Mouse (Mus musculus) C2C12 (cell line): ENCODE results near the gene AB124611. TPM values are rescaled to one million over a fixed set of nuclear protein-coding genes. Genes with fewer than 3 reads are reported as not detected.
"Not testable (repeated sequence)": the region's sequence is repeated elsewhere in the genome, so short reads cannot be mapped to it uniquely, and the experiment has no call there.

Source experiments
- H3K27me3 ChIP-seq: one replicate; pipeline ENCODE4 v1.6.1; 2011; ENCODE audit not compliant: control insufficient read depth, insufficient read depth, insufficient read length
- H3K36me3 ChIP-seq: one replicate; pipeline ENCODE4 v1.6.1; 2011; ENCODE audit not compliant: control insufficient read depth, insufficient read depth
- H3K4me3 ChIP-seq: one replicate; pipeline ENCODE4 v1.5.1; 2011; ENCODE audit warnings: mild to moderate bottlenecking, control low read depth; ENCODE audit not compliant: poor library complexity, insufficient read depth, severe bottlenecking
- H3K79me2 ChIP-seq: one replicate; pipeline ENCODE4 v1.6.1; 2011; ENCODE audit not compliant: control insufficient read depth, insufficient read depth
- H3K79me3 ChIP-seq: one replicate; pipeline ENCODE4 v1.6.1; 2011; ENCODE audit warnings: low read depth, control low read depth
- H3ac ChIP-seq: one replicate; pipeline ENCODE3; 2011; ENCODE audit warnings: low read depth; ENCODE audit not compliant: control insufficient read depth, insufficient read length
- CEBPB ChIP-seq: IDR thresholded peaks from one replicate; pipeline ENCODE4 v1.6.1; 2011; ENCODE audit warnings: low read depth, mild to moderate bottlenecking, control low read depth, moderate library complexity
- CTCF ChIP-seq: IDR thresholded peaks from one replicate; pipeline ENCODE4 v1.5.1; 2011; ENCODE audit not compliant: control insufficient read depth, insufficient read depth, insufficient read length
- FOSL1 ChIP-seq: IDR thresholded peaks from one replicate; pipeline ENCODE4 v1.8.0; 2011; ENCODE audit warnings: mild to moderate bottlenecking, low read length; ENCODE audit not compliant: poor library complexity, insufficient read depth, severe bottlenecking
- MAX ChIP-seq: IDR thresholded peaks from one replicate; pipeline ENCODE4 v1.6.1; 2011; ENCODE audit warnings: mild to moderate bottlenecking, control low read depth
- MYOD1 ChIP-seq: IDR thresholded peaks from one replicate; pipeline ENCODE4 v1.6.1; 2011; ENCODE audit warnings: low read depth; ENCODE audit not compliant: control insufficient read depth, insufficient read length
- MYOG ChIP-seq: IDR thresholded peaks from one replicate; pipeline ENCODE4 v1.6.1; 2011; ENCODE audit not compliant: control insufficient read depth, insufficient read length; ENCODE audit errors: extremely low read depth
- USF1 ChIP-seq: IDR thresholded peaks from one replicate; pipeline ENCODE4 v1.6.1; 2011; ENCODE audit warnings: low read depth, mild to moderate bottlenecking, control low read depth, moderate library complexity
- polyA plus RNA-seq: library from polyadenylated mRNA; unstranded; fragments of >200 nt; fragmentation: generic; extraction: Trizol; gene quantifications from one replicate; pipeline ENCODE4 v1.2.1, GENCODE M21; 2012; ENCODE audit warnings: missing spikeins

AB124611 gene
- polyA plus RNA-seq, 1 experiment: 0.19 TPM

GRCm38 (mm10) chr9:21511052-21511451 is 14.9 kb upstream of the AB124611 start:
- peaks cover 17% of the 10 kb centered on the region for H3K79me2 ChIP-seq
- H3K27me3 ChIP-seq: no peaks in the 10 kb centered on the region
- peaks cover 13% of the 10 kb centered on the region for H3K36me3 ChIP-seq
- peak overlapping the region; percentile 49 for H3ac ChIP-seq
- no peak for TF ChIP-seq CTCF
- no peak for TF ChIP-seq MYOG
- no peak for TF ChIP-seq CEBPB
- TF ChIP-seq USF1: no peak
- H3K79me3 ChIP-seq: peaks cover 8% of the 10 kb centered on the region
- H3K4me3 ChIP-seq: peak overlapping the region; percentile 33

GRCm38 (mm10) chr9:21513466-21513865 is 12.5 kb upstream of the AB124611 start:
- TF ChIP-seq CTCF (no peak), USF1 (no peak), MAX (no peak), FOSL1 (no peak), CEBPB (no peak), MYOG (no peak), MYOD1 (no peak)
- H3K79me3 ChIP-seq: peaks cover 8% of the 10 kb centered on the region
- H3K27me3 ChIP-seq: no peaks in the 10 kb centered on the region
- H3K36me3 ChIP-seq: peaks cover 3% of the 10 kb centered on the region
- H3K4me3 ChIP-seq: no peak overlapping the region
- no peak overlapping the region for H3ac ChIP-seq
- peaks cover 11% of the 10 kb centered on the region for H3K79me2 ChIP-seq

- no peak overlapping the region for H3K4me3 ChIP-seq
- TF ChIP-seq MAX (no peak), USF1 (no peak), MYOD1 (no peak), CTCF (no peak), MYOG (no peak), FOSL1 (no peak), CEBPB (no peak)
- H3K79me3 ChIP-seq: no peaks in the 10 kb centered on the region
- H3K36me3 ChIP-seq: no peaks in the 10 kb centered on the region
- no peaks in the 10 kb centered on the region for H3K79me2 ChIP-seq
- H3ac ChIP-seq: no peak overlapping the region
- peaks cover 3% of the 10 kb centered on the region for H3K27me3 ChIP-seq
These were observed 8.0 kb upstream of the AB124611 start for GRCm38 (mm10) chr9:21517947-21518495.

GRCm38 (mm10) chr9:21518690-21519089 is 7.3 kb upstream of the AB124611 start:
- not testable (repeated sequence) for H3ac ChIP-seq, H3K4me3 ChIP-seq, H3K36me3 ChIP-seq, H3K79me3 ChIP-seq, H3K27me3 ChIP-seq, H3K79me2 ChIP-seq

GRCm38 (mm10) chr9:21525142-21525936 is 637 bp upstream of the AB124611 start:
- no peak overlapping the region for H3ac ChIP-seq
- peaks cover 3% of the 10 kb centered on the region for H3K27me3 ChIP-seq
- H3K4me3 ChIP-seq: no peak overlapping the region
- no peaks in the 10 kb centered on the region for H3K36me3 ChIP-seq
- no peaks in the 10 kb centered on the region for H3K79me3 ChIP-seq
- no peaks in the 10 kb centered on the region for H3K79me2 ChIP-seq
- TF ChIP-seq MAX: no peak
- no peak for TF ChIP-seq USF1
- no peak for TF ChIP-seq MYOD1
- TF ChIP-seq MYOG: no peak
- TF ChIP-seq FOSL1: no peak
- TF ChIP-seq CTCF: no peak
- no peak for TF ChIP-seq CEBPB

- no peak overlapping the region for H3ac ChIP-seq
- H3K79me3 ChIP-seq: no peaks in the 10 kb centered on the region
- H3K79me2 ChIP-seq: no peaks in the 10 kb centered on the region
- no peak overlapping the region for H3K4me3 ChIP-seq
- H3K36me3 ChIP-seq: no peaks in the 10 kb centered on the region
- peaks cover 3% of the 10 kb centered on the region for H3K27me3 ChIP-seq
- TF ChIP-seq CTCF (no peak), FOSL1 (no peak), CEBPB (no peak)
These were observed 613 bp downstream of the AB124611 start for GRCm38 (mm10) chr9:21526634-21526944.
